ENCODE assay signal across 7 mouse cellular contexts in genomic region chr17:9905501-9906462, GRCm38 (mm10).
DNase-seq lines count a peak whose midpoint lies in the region; ATAC-seq lines count a peak whose summit lies in the region.

No protein-coding gene starts in this region.

- H3K4me1 ChIP-seq in liver, embryonic 13.5 days (replicated peaks), result no peaks in the 10 kb centered on the region

- H3K27ac ChIP-seq in liver, embryonic 13.5 days, result no peak overlapping the region

- 16% methylated on average over 12 of the region's 12 CpGs for WGBS in liver, embryonic 13.5 days (ENCODE audit: insufficient replicate concordance)

- H3K4me3 ChIP-seq in liver, embryonic 13.5 days (replicated peaks), result no peak overlapping the region

- DNase-seq in WW6 (ENCODE audit: low read depth, low spot score), result peak; percentile 45
- DNase-seq in cerebellum, adult 8-10 months, result peak; percentile 13
- peak; percentile 18 to 42 for DNase-seq in kidney, postnatal 25 days
- no peak for DNase-seq in liver, embryonic 13.5 days
- peak; percentile 66 for DNase-seq in right cerebral cortex, postnatal 25 days

- H3K4me2 ChIP-seq in liver, embryonic 13.5 days, result 0 out of 2 replicates have a peak overlapping the region, but pooled peaks have one; percentile 4

- 0 out of 2 replicates have a peak, but pooled peaks cover 4% of the 10 kb centered on the region for H3K27me3 ChIP-seq in liver, embryonic 13.5 days

- ATAC-seq in frontal cortex, adult (ENCODE audit: low TSS enrichment), result peak; percentile 90
- ATAC-seq in liver, embryonic 13.5 days (ENCODE audit: low read depth), result no peak
- no peak for ATAC-seq in erythroid progenitor cell, adult 5-6 weeks (replicated peaks; ENCODE audit: low FRiP score, poor library complexity, severe bottlenecking)

- no peaks in the 10 kb centered on the region for H3K9me3 ChIP-seq in liver, embryonic 13.5 days (replicated peaks)

- H3K36me3 ChIP-seq in liver, embryonic 13.5 days, result no peaks in the 10 kb centered on the region

- no peak overlapping the region for H3K9ac ChIP-seq in liver, embryonic 13.5 days
